Mouse (Mus musculus) heart, adult 2 months (tissue): Measurements from ENCODE around the gene Ppp1r12b. TPM values are rescaled to one million over a fixed set of nuclear protein-coding genes. Genes with fewer than 3 reads are reported as not detected.

Source experiments
- DNase-seq, 2 experiments: peaks; one replicate each; pipeline ENCODE4 v3.0.0; 2021
- H3K27ac ChIP-seq: fragments of 200-600 bp; 2 replicates; pipeline ENCODE4 v1.8.1; 2022
- H3K27me3 ChIP-seq: fragments of 200-500 bp; 2 replicates; pipeline ENCODE4 v1.6.1; 2012; ENCODE audit warnings: mild to moderate bottlenecking, low read length, inconsistent platforms, mixed read lengths; ENCODE audit not compliant: control insufficient read depth, insufficient read depth
- H3K36me3 ChIP-seq: fragments of 200-500 bp; 2 replicates; pipeline ENCODE4 v1.6.1; 2012; ENCODE audit warnings: low read length, inconsistent platforms; ENCODE audit not compliant: control insufficient read depth, insufficient read depth
- H3K4me1 ChIP-seq: fragments of 200-500 bp; 2 replicates; pipeline ENCODE4 v1.6.1; 2011; ENCODE audit warnings: low read length; ENCODE audit not compliant: control insufficient read depth, insufficient read depth
- H3K4me3 ChIP-seq: fragments of 200-600 bp; 2 replicates; pipeline ENCODE4 v1.8.1; 2022
- H3K79me2 ChIP-seq: fragments of 200-500 bp; replicated peaks from 2 replicates; pipeline ENCODE4 v1.6.1; 2012; ENCODE audit warnings: mild to moderate bottlenecking, inconsistent platforms, low read length, moderate library complexity, mixed read lengths; ENCODE audit not compliant: control insufficient read depth, insufficient read depth
- H3K9ac ChIP-seq: fragments of 200-500 bp; 2 replicates; pipeline ENCODE4 v1.6.1; 2012; ENCODE audit warnings: low read depth, mild to moderate bottlenecking, control low read depth, inconsistent platforms, low read length, mixed read lengths
- CTCF ChIP-seq: fragments of 200-600 bp; IDR thresholded peaks from 2 replicates; pipeline ENCODE4 v1.8.1; 2022; ENCODE audit warnings: antibody characterized with exemption, mild to moderate bottlenecking, moderate library complexity
- EP300 ChIP-seq: fragments of 200-500 bp; IDR thresholded peaks from 2 replicates; pipeline ENCODE4 v1.6.1; 2011; ENCODE audit warnings: low read depth, low read length, control low read depth; ENCODE audit not compliant: insufficient read depth
- POLR2A ChIP-seq: fragments of 200-500 bp; IDR thresholded peaks from 2 replicates; pipeline ENCODE4 v1.6.1; 2011; ENCODE audit warnings: mild to moderate bottlenecking, low read depth, low read length, control low read depth; ENCODE audit not compliant: insufficient read depth
- WGBS: fragments of 180-500 bp; shearing (Covaris S2); methylation state at CpG from one replicate; pipeline ENCODE4 v1.1.7; 2018; 5-methylcytosine and 5-hydroxymethylcytosine counted together
- intact Hi-C: fragments of 180-260 bp; cut with DNase I; formaldehyde crosslinking; loops from one replicate; pipeline ENCODE4 v1.15.1; 2025
- polyA plus RNA-seq: library from polyadenylated mRNA; depleted of rRNA; stranded (reverse); fragments of >200 nt; gene quantifications from 2 replicates; pipeline ENCODE4 v1.2.3, GENCODE M21; 2012
- total RNA-seq, 2 experiments: library from RNA; stranded (reverse); gene quantifications; 2 replicates each; pipeline ENCODE4 v1.2.3; 2021

Gene Ppp1r12b
- total and polyA plus RNA-seq, 3 experiments: 55.4 to 161 (median 150) TPM

DNA sequence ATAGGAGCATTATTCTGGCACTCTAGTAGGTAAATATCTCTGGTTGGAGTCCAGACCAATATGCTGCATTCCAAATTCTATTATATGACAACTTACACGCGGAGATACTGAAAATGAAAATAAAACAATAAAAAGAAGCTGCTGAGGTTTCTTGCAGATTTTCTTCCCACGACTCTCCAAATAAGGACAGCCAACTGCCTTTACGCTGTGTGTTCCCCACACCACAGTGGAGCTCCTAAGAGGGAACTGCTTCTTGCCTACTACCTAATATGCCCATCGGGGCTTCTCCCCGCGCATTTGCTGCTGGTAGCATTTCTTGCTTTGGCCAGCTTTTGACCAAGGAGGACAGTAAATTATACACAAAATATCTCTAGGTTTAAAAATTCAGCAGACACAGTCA lies 154.0 kb downstream of the Ppp1r12b start:
- Histone ChIP-seq H3K27me3 (no peaks in the 10 kb centered on the region), H3K27ac (peak overlapping the region; percentile 90), H3K4me1 (peaks cover 12% of the 10 kb centered on the region), H3K36me3 (peaks cover 17% of the 10 kb centered on the region), H3K4me3 (peak overlapping the region; percentile 13), H3K79me2 (peaks cover 7% of the 10 kb centered on the region), H3K9ac (peak overlapping the region; percentile 31; the same call in 1 of the 2 replicates)
- no peak for TF ChIP-seq CTCF
- no peak for TF ChIP-seq POLR2A
- no peak for TF ChIP-seq EP300
- 68% methylated on average over 7 of the region's 7 CpGs for WGBS
- no peak for DNase-seq
- intact Hi-C loops: no loop called here

- DNase-seq: no peak
- H3K36me3 ChIP-seq: peaks cover 11% of the 10 kb centered on the region; the same call in 1 of the 2 replicates
Observed at GRCm38 (mm10) chr1:134796536-134796935, 159.2 kb downstream of the Ppp1r12b start.

GRCm38 (mm10) chr1:134796076-134796475 lies 159.7 kb downstream of the Ppp1r12b start:
- peaks cover 12% of the 10 kb centered on the region; the same call in 1 of the 2 replicates for H3K36me3 ChIP-seq
- intact Hi-C loops: no loop called here
- H3K9ac ChIP-seq: no peak overlapping the region
- no peak overlapping the region for H3K27ac ChIP-seq
- no peak for DNase-seq
- no peaks in the 10 kb centered on the region for H3K27me3 ChIP-seq
- TF ChIP-seq EP300 (no peak), CTCF (no peak), POLR2A (no peak)
- WGBS: 89% methylated on average over 1 of the region's 1 CpGs
- H3K4me3 ChIP-seq: no peak overlapping the region
- peaks cover 3% of the 10 kb centered on the region for H3K4me1 ChIP-seq
- peaks cover 7% of the 10 kb centered on the region for H3K79me2 ChIP-seq

More at GRCm38 (mm10) chr1:134796536-134796935, 159.2 kb downstream of the Ppp1r12b start:
- 80% methylated on average over 3 of the region's 3 CpGs for WGBS
- H3K27me3 ChIP-seq: no peaks in the 10 kb centered on the region
- no peak overlapping the region for H3K4me3 ChIP-seq
- peaks cover 5% of the 10 kb centered on the region for H3K4me1 ChIP-seq
- peaks cover 7% of the 10 kb centered on the region for H3K79me2 ChIP-seq
- no peak overlapping the region for H3K27ac ChIP-seq
- TF ChIP-seq POLR2A (no peak), CTCF (no peak), EP300 (no peak)
- no peak overlapping the region for H3K9ac ChIP-seq
- intact Hi-C loops: no loop called here

- Histone ChIP-seq H3K79me2 (no peaks in the 10 kb centered on the region; the same call in none of the 2 replicates), H3K27ac (no peak overlapping the region), H3K36me3 (peaks cover 12% of the 10 kb centered on the region), H3K4me1 (peaks cover 2% of the 10 kb centered on the region), H3K9ac (no peak overlapping the region), H3K4me3 (no peak overlapping the region), H3K27me3 (no peaks in the 10 kb centered on the region)
- intact Hi-C loops: no loop called here
- no peak for DNase-seq
- TF ChIP-seq POLR2A: no peak
- no peak for TF ChIP-seq EP300
- no peak for TF ChIP-seq CTCF
Observed at GRCm38 (mm10) chr1:134791456-134791855, 164.3 kb downstream of the Ppp1r12b start.

- intact Hi-C loops: no loop called here
- no peak for TF ChIP-seq CTCF
- no peak for TF ChIP-seq POLR2A
- no peak for TF ChIP-seq EP300
- H3K27ac ChIP-seq: no peak overlapping the region
Observed at GRCm38 (mm10) chr1:134790716-134791439, 164.9 kb downstream of the Ppp1r12b start.

DNA sequence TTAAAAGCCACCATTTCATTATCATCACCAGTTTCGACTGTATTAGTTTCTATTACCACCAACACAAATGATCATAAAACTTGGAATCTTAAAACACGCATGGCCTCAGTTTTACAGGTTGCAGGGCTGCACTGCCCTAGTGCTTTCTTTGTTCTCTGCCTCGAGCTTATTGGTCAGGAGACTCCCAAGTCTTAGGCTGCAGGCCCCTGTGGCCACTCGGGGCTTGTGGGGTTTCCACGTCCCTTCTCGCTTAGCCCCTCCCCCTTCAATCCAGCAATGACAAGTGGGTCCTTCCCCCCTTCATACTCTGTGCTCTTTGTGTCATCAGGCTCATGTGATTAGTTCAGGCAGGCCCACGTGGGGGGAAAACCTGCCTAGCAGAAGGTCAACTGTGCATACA lies 167.6 kb downstream of the Ppp1r12b start:
- peaks cover 12% of the 10 kb centered on the region for H3K4me1 ChIP-seq
- no peak overlapping the region for H3K27ac ChIP-seq
- no peaks in the 10 kb centered on the region for H3K27me3 ChIP-seq
- WGBS: 68% methylated on average over 7 of the region's 7 CpGs
- H3K79me2 ChIP-seq: 0 out of 2 replicates have a peak, but pooled peaks cover 1% of the 10 kb centered on the region
- H3K9ac ChIP-seq: no peak overlapping the region
- H3K36me3 ChIP-seq: peaks cover 21% of the 10 kb centered on the region
- H3K4me3 ChIP-seq: no peak overlapping the region
- TF ChIP-seq EP300 (no peak), CTCF (no peak), POLR2A (no peak)
- DNase-seq: no peak
- intact Hi-C loops: no loop called here

More at GRCm38 (mm10) chr1:134790716-134791439, 164.9 kb downstream of the Ppp1r12b start:
- no peak overlapping the region for H3K9ac ChIP-seq
- WGBS: 79% methylated on average over 2 of the region's 2 CpGs
- peaks cover 6% of the 10 kb centered on the region for H3K4me1 ChIP-seq
- H3K79me2 ChIP-seq: no peaks in the 10 kb centered on the region; the same call in 1 of the 2 replicates
- no peaks in the 10 kb centered on the region for H3K27me3 ChIP-seq
- DNase-seq: no peak
- H3K4me3 ChIP-seq: no peak overlapping the region
- peaks cover 14% of the 10 kb centered on the region for H3K36me3 ChIP-seq
